In the genomic region with DNA sequence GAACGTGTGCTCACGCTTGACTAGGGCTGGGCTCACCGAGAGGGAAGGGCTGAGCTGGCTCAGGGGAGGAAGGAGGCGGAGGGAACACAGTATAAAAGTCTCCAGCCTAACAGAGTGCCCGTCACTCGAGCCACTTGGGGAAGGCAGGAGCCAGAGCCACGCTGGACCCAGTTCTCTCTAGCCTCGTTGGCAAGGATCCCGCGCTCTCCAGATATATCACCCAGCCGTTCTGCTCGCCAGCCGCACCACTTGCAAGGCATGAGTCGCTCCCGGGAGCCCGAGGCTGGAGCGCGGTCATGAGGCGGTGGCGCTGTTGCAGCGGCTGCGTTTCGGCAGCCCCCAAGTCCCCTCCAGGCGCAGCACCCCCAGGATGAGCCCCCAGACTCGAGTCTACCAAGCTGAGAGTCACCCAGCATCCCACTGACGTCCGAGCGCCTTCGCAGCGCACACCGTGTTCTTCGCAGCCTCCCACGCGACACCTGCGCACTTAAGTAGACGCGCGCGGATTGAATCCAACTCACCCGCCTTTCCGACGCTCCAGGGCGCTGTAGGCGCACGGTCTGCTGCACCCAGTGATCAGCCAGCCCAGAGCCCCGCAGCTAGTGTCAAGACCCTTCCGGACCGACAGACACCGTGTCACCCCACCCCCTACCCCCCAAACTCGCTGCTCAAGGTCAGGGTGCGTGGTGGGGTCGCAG, we compare ENCODE assay signal across 8 mouse cellular contexts. TPM values are rescaled to one million over a fixed set of nuclear protein-coding genes. Genes with fewer than 3 reads are reported as not detected.
A peak's percentile ranks its signal among the peaks of the same experiment; 100 is the strongest.
DNase-seq lines count a peak whose midpoint lies in the region; ATAC-seq and TF ChIP-seq lines count a peak whose summit lies in the region.

No protein-coding gene starts in this region.

- peak overlapping the region; percentile 91 for H3K4me3 ChIP-seq in E14TG2a.4 (replicated peaks; ENCODE audit: low read length)
- H3K4me3 ChIP-seq in forebrain, embryonic 14.5 days (ENCODE audit: low read depth, low read length), result peak overlapping the region; percentile 63
- peak overlapping the region; percentile 91 for H3K4me3 ChIP-seq in heart, embryonic 16.5 days (ENCODE audit: low read length)
- peak overlapping the region; percentile 40; the same call in 1 of the 2 replicates for H3K4me3 ChIP-seq in liver, adult 2 months (ENCODE audit: insufficient read depth, low read depth, low read length)

- peak overlapping the region; percentile 75 for H3K9ac ChIP-seq in forebrain, embryonic 14.5 days (ENCODE audit: low read length)
- H3K9ac ChIP-seq in heart, embryonic 16.5 days (ENCODE audit: low read length), result peak overlapping the region; percentile 82
- no peak overlapping the region for H3K9ac ChIP-seq in liver, adult 2 months (ENCODE audit: low read depth, low read length)

- TF ChIP-seq POLR2A in liver, adult 2 months (IDR thresholded peaks at IDR 0.05; ENCODE audit: extremely low read depth, insufficient read depth, low read length), result no peak

- no peaks in the 10 kb centered on the region for H3K36me3 ChIP-seq in E14TG2a.4 (ENCODE audit: insufficient read depth, low read length)
- no peaks in the 10 kb centered on the region for H3K36me3 ChIP-seq in forebrain, embryonic 14.5 days (ENCODE audit: control insufficient read depth, insufficient read depth, low read length)
- H3K36me3 ChIP-seq in heart, embryonic 16.5 days (ENCODE audit: control insufficient read depth, insufficient read depth), result no peaks in the 10 kb centered on the region
- H3K36me3 ChIP-seq in liver, adult 2 months (ENCODE audit: control insufficient read depth, insufficient read depth, low read length), result no peaks in the 10 kb centered on the region

- no peak for TF ChIP-seq CTCF in E14TG2a.4 (conservative IDR thresholded peaks at IDR 0.05; ENCODE audit: low read length)
- no peak for TF ChIP-seq CTCF in liver, adult 2 months (IDR thresholded peaks at IDR 0.05; ENCODE audit: low read depth, low read length)

- H3K79me2 ChIP-seq in liver, adult 2 months (ENCODE audit: control insufficient read depth, insufficient read depth, low read length), result no peaks in the 10 kb centered on the region

- DNase-seq in cerebellum, adult 11-12 months, result peak; percentile 78
- peak; percentile 72 for DNase-seq in forebrain, embryonic 14.5 days (ENCODE audit: low spot score)
- peak; percentile 75 for DNase-seq in kidney, postnatal 14 days
- no peak for DNase-seq in liver, adult 2 months (ENCODE audit: extremely low read depth, low read depth, low spot score)
- peak; percentile 75 for DNase-seq in neural tube, embryonic 10.5 days (ENCODE audit: extremely low spot score, low spot score)
- peak; percentile 1 for DNase-seq in thymus, postnatal 25 days

- H3K4me1 ChIP-seq in E14TG2a.4 (replicated peaks; ENCODE audit: low read depth, low read length), result peaks cover 15% of the 10 kb centered on the region
- peaks cover 9% of the 10 kb centered on the region; the same call in 1 of the 2 replicates for H3K4me1 ChIP-seq in forebrain, embryonic 14.5 days (ENCODE audit: control insufficient read depth, insufficient read depth, low read length)
- H3K4me1 ChIP-seq in heart, embryonic 16.5 days (ENCODE audit: control insufficient read depth, insufficient read depth, low read length), result peaks cover 6% of the 10 kb centered on the region
- H3K4me1 ChIP-seq in liver, adult 2 months (ENCODE audit: control insufficient read depth, insufficient read depth, low read length), result no peaks in the 10 kb centered on the region; the same call in 1 of the 2 replicates

- H3K4me2 ChIP-seq in forebrain, embryonic 14.5 days (ENCODE audit: low read length), result peak overlapping the region; percentile 92
- H3K4me2 ChIP-seq in heart, embryonic 16.5 days (ENCODE audit: low read depth, low read length), result peak overlapping the region; percentile 89

- H3K27ac ChIP-seq in forebrain, embryonic 14.5 days (ENCODE audit: low read depth, low read length), result no peak overlapping the region
- H3K27ac ChIP-seq in heart, embryonic 16.5 days (ENCODE audit: low read length), result no peak overlapping the region
- H3K27ac ChIP-seq in liver, adult 2 months (replicated peaks; ENCODE audit: insufficient read depth, low read depth, low read length), result no peak overlapping the region

- under 1% methylated on average over 51 of the region's 52 CpGs for WGBS in forebrain, embryonic 14.5 days
- under 1% methylated on average over 52 of the region's 52 CpGs for WGBS in heart, embryonic 16.5 days
- WGBS in liver, adult 2 months, result 2% methylated on average over 52 of the region's 52 CpGs

- ATAC-seq in forebrain, embryonic 14.5 days, result peak; percentile 45
- ATAC-seq in heart, embryonic 16.5 days (replicated peaks; ENCODE audit: extremely low read depth, insufficient read depth, low FRiP score), result peak; percentile 80

- H3K27me3 ChIP-seq in E14TG2a.4 (ENCODE audit: insufficient read depth, low read length), result peaks cover 61% of the 10 kb centered on the region
- peaks cover 21% of the 10 kb centered on the region for H3K27me3 ChIP-seq in forebrain, embryonic 14.5 days (replicated peaks; ENCODE audit: control insufficient read depth, insufficient read depth, low read length)
- peaks cover 16% of the 10 kb centered on the region for H3K27me3 ChIP-seq in heart, embryonic 16.5 days (ENCODE audit: control insufficient read depth, insufficient read depth, low read length)
- H3K27me3 ChIP-seq in liver, adult 2 months (ENCODE audit: control insufficient read depth, insufficient read depth, low read length), result peaks cover 21% of the 10 kb centered on the region

- H3K9me3 ChIP-seq in E14TG2a.4 (ENCODE audit: low read length), result no peaks in the 10 kb centered on the region
- no peaks in the 10 kb centered on the region for H3K9me3 ChIP-seq in forebrain, embryonic 14.5 days (replicated peaks; ENCODE audit: control insufficient read depth, low read length)
- no peaks in the 10 kb centered on the region for H3K9me3 ChIP-seq in heart, embryonic 16.5 days (replicated peaks; ENCODE audit: control insufficient read depth, low read length)

RNA-seq across cellular contexts. Expression of gene Ism1, which starts 0.8 kb away (rescaled TPM):
- 0.32 and 0.50 TPM in 2 replicates for polyA plus RNA-seq in forebrain, embryonic 14.5 days (2014; fragmentation: Nextera tagmentation; extraction: Ambion mirVana)
- polyA plus RNA-seq in heart, embryonic 16.5 days (2015; fragmentation: Nextera tagmentation; extraction: Ambion mirVana), result 0.62 and 0.89 TPM in 2 replicates
- total RNA-seq in liver, adult 2 months (2014; rRNA removed), result 0.07 TPM in 1 of 2 replicates, not detected in the other
- 0.02 and 0.15 TPM in 2 replicates for polyA plus RNA-seq in liver, adult 2 months (2012; rRNA removed)

Comparison
In these comparisons a context has a peak if more than half of its experiments do, and no peak if none do; other contexts are left out.
1. H3K4me3 ChIP-seq: peak in every context shown above with its lines; median percentile 91 in E14TG2a.4; 91 in heart, embryonic 16.5 days; 63 in forebrain, embryonic 14.5 days; 40 in liver, adult 2 months.